Mouse (Mus musculus) heart, embryonic 11.5 days (tissue): Measurements from ENCODE around the gene Sec16a. TPM values are rescaled to one million over a fixed set of nuclear protein-coding genes. Genes with fewer than 3 reads are reported as not detected.
"Not testable (repeated sequence)": the region's sequence is repeated elsewhere in the genome, so short reads cannot be mapped to it uniquely, and the experiment has no call there.

Experiments used
- ATAC-seq: fragments of 200-750 bp; cut with Nextera tagmentation; replicated peaks from 2 replicates; pipeline ENCODE4 v1.8.0; 2017; ENCODE audit warnings: moderate library complexity; ENCODE audit not compliant: insufficient number of reproducible peaks, low FRiP score, low TSS enrichment
- H3K27ac ChIP-seq: fragments of 300-500 bp; sonication (generic); 2 replicates; pipeline ENCODE4 v1.5.1; 2014; ENCODE audit warnings: mild to moderate bottlenecking, low read depth, low read length
- H3K27me3 ChIP-seq: fragments of 300-500 bp; sonication (generic); 2 replicates; pipeline ENCODE4 v1.6.1; 2014; ENCODE audit warnings: mild to moderate bottlenecking, low read length, mixed read lengths; ENCODE audit not compliant: control insufficient read depth, insufficient read depth
- H3K36me3 ChIP-seq: fragments of 300-500 bp; sonication (generic); 2 replicates; pipeline ENCODE4 v1.6.1; 2014; ENCODE audit warnings: mild to moderate bottlenecking, low read length, moderate library complexity, mixed read lengths; ENCODE audit not compliant: control insufficient read depth, insufficient read depth
- H3K4me1 ChIP-seq: fragments of 300-500 bp; sonication (generic); 2 replicates; pipeline ENCODE4 v1.6.1; 2014; ENCODE audit warnings: low read length; ENCODE audit not compliant: control insufficient read depth, insufficient read depth
- H3K4me2 ChIP-seq: fragments of 300-500 bp; sonication (generic); 2 replicates; pipeline ENCODE4 v1.6.1; 2014; ENCODE audit warnings: mild to moderate bottlenecking, moderate library complexity
- H3K4me3 ChIP-seq: fragments of 300-500 bp; sonication (generic); 2 replicates; pipeline ENCODE4 v1.5.1; 2014; ENCODE audit warnings: low read depth, low read length
- H3K9ac ChIP-seq: fragments of 300-500 bp; sonication (generic); 2 replicates; pipeline ENCODE4 v1.6.1; 2014; ENCODE audit warnings: mild to moderate bottlenecking, low read depth, low read length, moderate library complexity
- H3K9me3 ChIP-seq: fragments of 300-500 bp; sonication (generic); replicated peaks from 2 replicates; pipeline ENCODE4 v1.6.1; 2016; ENCODE audit warnings: low read length; ENCODE audit not compliant: control insufficient read depth
- WGBS: fragments of 180-500 bp; shearing (Covaris S2); extraction: QIAGEN DNeasy Blood & Tissue Kit; methylation state at CpG from one replicate; pipeline ENCODE4 v1.1.7; 2014; ENCODE audit not compliant: insufficient replicate concordance; 5-methylcytosine and 5-hydroxymethylcytosine counted together
- polyA plus RNA-seq: library from polyadenylated mRNA; unstranded; fragments of >200 nt; fragmentation: Nextera tagmentation; extraction: Ambion mirVana; gene quantifications from 2 replicates; pipeline ENCODE4 v1.2.1, GENCODE M21; 2014

Sec16a gene
- polyA plus RNA-seq, 1 experiment from 2014 or later = 23.6 TPM

- peaks cover 41% of the 10 kb centered on the region for H3K36me3 ChIP-seq
- ATAC-seq = 0 out of 2 replicates have a peak, but pooled peaks have one; percentile 6
These were observed 64.1 kb downstream of the Sec16a start for GRCm38 (mm10) chr2:26380871-26381270.

DNA sequence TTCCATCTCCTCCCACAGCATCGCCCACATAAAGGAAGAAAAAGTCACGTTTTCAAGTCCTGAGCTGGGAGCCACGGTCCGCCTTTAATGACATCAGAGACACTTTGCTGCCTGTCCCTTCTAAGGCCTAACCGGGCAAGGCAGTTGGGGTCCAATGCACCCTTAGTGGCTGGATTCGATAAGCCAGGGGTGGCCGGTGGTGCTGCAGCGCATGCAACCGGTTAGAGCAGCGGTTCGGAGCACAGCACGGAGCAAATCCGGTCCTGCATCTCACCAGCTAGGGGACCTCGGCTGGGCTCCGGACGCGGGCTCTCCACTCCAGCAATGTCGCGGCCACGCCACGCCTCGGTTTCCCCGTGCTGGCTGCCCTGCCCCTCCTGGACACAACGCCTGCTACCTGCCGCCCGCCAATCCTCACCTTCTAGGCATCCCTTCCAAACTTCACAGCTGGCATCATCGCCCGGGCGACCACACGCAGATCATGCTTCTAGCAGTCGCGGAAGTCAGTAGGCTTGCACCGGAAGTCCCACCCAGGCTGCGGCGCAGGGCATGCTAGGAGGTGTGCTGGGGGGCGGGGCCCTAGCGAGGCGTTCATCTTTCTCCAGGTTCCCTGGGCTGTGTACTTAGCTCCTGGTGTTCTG lies 64.8 kb downstream of the Sec16a start, which contains the start of gene Snapc4:
Gene Snapc4 (minus strand): TSS at position 523 of the 641 bp plus-strand sequence.
- peaks cover 42% of the 10 kb centered on the region for H3K36me3 ChIP-seq
- peaks cover 4% of the 10 kb centered on the region for H3K4me1 ChIP-seq
- under 1% methylated on average over 38 of the region's 38 CpGs for WGBS
- no peaks in the 10 kb centered on the region for H3K27me3 ChIP-seq
- H3K9ac ChIP-seq = peak within 1 kb of the TSS; percentile 85
- H3K9me3 ChIP-seq = no peaks in the 10 kb centered on the region
- no peak within 1 kb of the TSS for H3K27ac ChIP-seq
- H3K4me3 ChIP-seq = peak within 1 kb of the TSS; percentile 89
- ATAC-seq = peak; percentile 87
- peak within 1 kb of the TSS; percentile 92 for H3K4me2 ChIP-seq

More at GRCm38 (mm10) chr2:26380871-26381270, 64.1 kb downstream of the Sec16a start:
- WGBS = 30% methylated on average over 6 of the region's 6 CpGs
- H3K4me3 ChIP-seq = peak overlapping the region; percentile 89
- H3K4me1 ChIP-seq, H3K27ac ChIP-seq, H3K9me3 ChIP-seq, H3K27me3 ChIP-seq: not testable (repeated sequence)
- peak overlapping the region; percentile 92 for H3K4me2 ChIP-seq
- H3K9ac ChIP-seq = peak overlapping the region; percentile 85

DNA sequence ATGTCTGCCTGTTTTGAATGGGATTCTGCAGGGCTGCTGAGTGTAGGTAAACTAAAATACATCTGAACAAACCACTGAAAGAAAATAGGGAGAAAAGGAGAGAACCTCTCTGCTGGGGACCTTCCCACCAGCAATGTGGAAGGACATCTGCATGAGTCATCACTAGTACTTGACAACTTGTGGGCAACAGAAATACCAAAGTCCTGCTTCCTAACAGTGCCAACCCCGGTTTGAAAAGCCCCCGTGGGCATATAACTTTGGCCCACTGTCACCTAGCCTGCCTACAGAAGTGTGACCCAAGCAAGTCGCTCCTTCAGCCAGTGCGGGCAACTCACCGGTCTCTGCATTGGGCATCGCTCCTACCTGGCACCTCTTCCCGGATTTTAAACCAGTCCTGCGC lies 72.6 kb downstream of the Sec16a start:
- Histone ChIP-seq H3K4me1 (no peaks in the 10 kb centered on the region), H3K27ac (no peak overlapping the region), H3K9me3 (no peaks in the 10 kb centered on the region), H3K9ac (no peak overlapping the region), H3K4me2 (no peak overlapping the region), H3K36me3 (peaks cover 49% of the 10 kb centered on the region), H3K27me3 (no peaks in the 10 kb centered on the region), H3K4me3 (no peak overlapping the region)
- ATAC-seq = no peak
- WGBS = 88% methylated on average over 8 of the region's 8 CpGs

GRCm38 (mm10) chr2:26368572-26368971 lies 76.4 kb downstream of the Sec16a start:
- H3K27me3 ChIP-seq = no peaks in the 10 kb centered on the region
- no peak for ATAC-seq
- no peak overlapping the region for H3K9ac ChIP-seq
- no peak overlapping the region for H3K4me3 ChIP-seq
- no peak overlapping the region for H3K27ac ChIP-seq
- peaks cover 4% of the 10 kb centered on the region; the same call in 1 of the 2 replicates for H3K4me1 ChIP-seq
- peaks cover 43% of the 10 kb centered on the region for H3K36me3 ChIP-seq
- H3K4me2 ChIP-seq = no peak overlapping the region
- no peaks in the 10 kb centered on the region for H3K9me3 ChIP-seq
- WGBS = 73% methylated on average over 1 of the region's 1 CpGs

DNA sequence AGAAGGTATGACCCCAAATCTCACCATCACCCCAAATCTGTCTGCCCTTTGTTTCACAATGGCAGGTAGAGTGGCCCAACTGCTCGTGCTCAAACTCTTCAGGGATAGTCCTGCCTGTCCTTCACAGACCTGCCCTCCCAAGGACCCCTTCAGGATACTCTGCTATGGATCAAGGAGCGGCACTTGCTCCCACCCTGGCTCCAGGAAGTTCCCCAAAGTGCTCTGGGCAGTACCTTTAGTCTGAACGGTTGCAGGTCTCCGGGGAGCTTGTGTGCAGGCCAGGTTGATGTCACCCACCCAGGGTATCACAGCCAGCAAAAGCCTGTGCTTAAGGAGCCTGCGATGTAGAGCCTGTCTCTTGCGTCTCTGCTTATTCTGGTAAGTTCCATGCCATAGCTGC lies 77.1 kb downstream of the Sec16a start:
- WGBS = 87% methylated on average over 6 of the region's 6 CpGs
- Histone ChIP-seq H3K9me3 (no peaks in the 10 kb centered on the region), H3K4me3 (no peak overlapping the region), H3K4me2 (no peak overlapping the region), H3K27ac (no peak overlapping the region), H3K36me3 (peaks cover 37% of the 10 kb centered on the region), H3K4me1 (peaks cover 4% of the 10 kb centered on the region; the same call in 1 of the 2 replicates), H3K27me3 (no peaks in the 10 kb centered on the region), H3K9ac (no peak overlapping the region)
- ATAC-seq = no peak

DNA sequence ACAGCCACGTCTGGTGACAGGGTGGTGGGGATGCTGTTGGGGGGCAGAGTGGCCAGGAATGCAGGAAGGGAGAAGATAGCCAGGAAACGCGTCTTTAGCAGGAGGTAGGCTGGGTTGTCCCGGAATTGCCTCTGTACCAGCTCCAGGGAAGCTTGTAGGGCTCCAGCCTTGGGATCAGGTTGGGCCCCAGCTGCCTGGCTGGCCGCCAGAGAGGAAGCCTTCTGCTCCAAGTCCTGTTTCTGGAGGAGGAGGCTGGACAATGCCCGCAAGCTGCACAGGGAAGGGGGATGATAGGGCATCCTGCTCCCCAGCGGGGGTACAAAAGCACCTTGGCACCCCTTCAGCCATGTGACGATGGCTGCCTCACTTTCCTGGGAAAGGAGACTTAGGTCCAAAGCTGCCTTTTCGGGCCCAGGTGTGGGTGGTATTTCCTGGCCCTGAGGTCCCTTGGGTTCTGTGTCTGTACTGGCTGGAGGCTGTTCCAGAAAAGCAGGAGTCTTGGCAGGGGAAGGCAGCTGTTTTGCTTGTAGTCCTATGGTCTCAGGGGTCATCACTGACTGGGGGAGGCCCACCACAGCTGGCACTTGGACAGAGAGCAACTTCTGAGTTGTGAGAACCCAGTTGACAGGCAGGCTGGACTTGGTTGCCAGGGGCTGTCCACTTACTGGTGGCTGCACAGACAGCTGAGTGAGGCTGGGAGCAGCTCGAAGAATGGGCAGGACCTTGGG lies 80.1 kb downstream of the Sec16a start:
- WGBS = 71% methylated on average over 10 of the region's 10 CpGs
- H3K36me3 ChIP-seq = peaks cover 26% of the 10 kb centered on the region
- peaks cover 4% of the 10 kb centered on the region; the same call in 1 of the 2 replicates for H3K4me1 ChIP-seq
- H3K4me2 ChIP-seq = no peak overlapping the region
- no peak overlapping the region for H3K9ac ChIP-seq
- H3K9me3 ChIP-seq = no peaks in the 10 kb centered on the region
- H3K27ac ChIP-seq = peak overlapping the region; percentile 5
- no peak overlapping the region for H3K4me3 ChIP-seq
- H3K27me3 ChIP-seq = no peaks in the 10 kb centered on the region
- no peak for ATAC-seq

- no peak for ATAC-seq
- no peak overlapping the region for H3K9ac ChIP-seq
- peaks cover 4% of the 10 kb centered on the region; the same call in 1 of the 2 replicates for H3K4me1 ChIP-seq
- no peaks in the 10 kb centered on the region for H3K9me3 ChIP-seq
- 66% methylated on average over 5 of the region's 5 CpGs for WGBS
- no peak overlapping the region for H3K27ac ChIP-seq
- H3K36me3 ChIP-seq = peaks cover 17% of the 10 kb centered on the region
- H3K4me2 ChIP-seq = no peak overlapping the region
- no peak overlapping the region for H3K4me3 ChIP-seq
- H3K27me3 ChIP-seq = no peaks in the 10 kb centered on the region
These were observed 81.5 kb downstream of the Sec16a start for GRCm38 (mm10) chr2:26363481-26363880.

DNA sequence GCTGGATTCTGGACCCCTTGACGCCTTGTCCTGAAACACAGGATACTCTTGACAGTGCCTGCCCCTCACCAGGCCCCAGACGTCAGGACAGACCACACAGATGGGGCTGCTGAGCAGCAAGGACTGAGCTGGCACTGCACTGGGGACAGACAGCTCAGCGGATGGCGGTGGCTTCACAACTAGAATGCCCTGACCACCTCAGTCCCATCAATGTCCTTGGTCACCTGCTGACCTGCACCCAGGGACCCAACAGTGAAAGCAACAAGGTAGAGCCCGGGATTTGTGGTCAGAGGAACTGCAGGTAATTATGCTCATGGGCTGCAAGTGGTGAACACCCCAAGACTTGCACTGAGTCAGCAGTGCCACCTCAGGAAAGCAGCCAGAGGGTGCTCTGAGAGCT lies 82.0 kb downstream of the Sec16a start:
- no peak for ATAC-seq
- H3K4me1 ChIP-seq = peaks cover 4% of the 10 kb centered on the region; the same call in 1 of the 2 replicates
- no peak overlapping the region for H3K4me2 ChIP-seq
- H3K36me3 ChIP-seq = peaks cover 17% of the 10 kb centered on the region
- no peak overlapping the region for H3K9ac ChIP-seq
- 73% methylated on average over 5 of the region's 5 CpGs for WGBS
- H3K4me3 ChIP-seq = no peak overlapping the region
- no peaks in the 10 kb centered on the region for H3K9me3 ChIP-seq
- H3K27me3 ChIP-seq = no peaks in the 10 kb centered on the region
- no peak overlapping the region for H3K27ac ChIP-seq
